Mouse (Mus musculus): ENCODE results near the gene Pik3r6.
A peak's percentile ranks its signal among the peaks of the same experiment; 100 is the strongest.

Gene Pik3r6

GRCm38 (mm10) chr11:68580566-68580965 lies 77.7 kb downstream of the Pik3r6 start:
- no peak for DNase-seq (ENCODE audit: low read depth, low spot score)

GRCm38 (mm10) chr11:68583225-68583624 lies 80.4 kb downstream of the Pik3r6 start:
- DNase-seq (ENCODE audit: low read depth, low spot score) = no peak

GRCm38 (mm10) chr11:68583906-68584480 lies 81.2 kb downstream of the Pik3r6 start:
- DNase-seq (ENCODE audit: low read depth, low spot score) = no peak

- no peak for DNase-seq (ENCODE audit: low read depth, low spot score)
Observed at GRCm38 (mm10) chr11:68585890-68586289, 83.1 kb downstream of the Pik3r6 start.

- DNase-seq (ENCODE audit: low read depth, low spot score) = no peak
Observed at GRCm38 (mm10) chr11:68586721-68587120, 83.9 kb downstream of the Pik3r6 start, which contains the start of gene Ccdc42. TSS of gene Ccdc42 (plus strand) at chr11:68587021.

GRCm38 (mm10) chr11:68589055-68589809 lies 86.4 kb downstream of the Pik3r6 start:
- peak; percentile 70 for DNase-seq (ENCODE audit: low read depth, low spot score)

- no peak for DNase-seq (ENCODE audit: low read depth, low spot score)
Observed at GRCm38 (mm10) chr11:68591708-68592107, 88.9 kb downstream of the Pik3r6 start.

GRCm38 (mm10) chr11:68593247-68593646 lies 90.4 kb downstream of the Pik3r6 start:
- DNase-seq (ENCODE audit: low read depth, low spot score) = no peak

- no peak for DNase-seq (ENCODE audit: low read depth, low spot score)
Observed at GRCm38 (mm10) chr11:68597912-68598311, 95.1 kb downstream of the Pik3r6 start.

GRCm38 (mm10) chr11:68600551-68601021 lies 97.8 kb downstream of the Pik3r6 start:
- DNase-seq (ENCODE audit: low read depth, low spot score) = no peak

GRCm38 (mm10) chr11:68601486-68601991 lies 98.7 kb downstream of the Pik3r6 start:
- DNase-seq (ENCODE audit: low read depth, low spot score) = no peak
